Mouse (Mus musculus) adrenal gland, adult 8-10 months (tissue): ENCODE results near the gene Gas2l1. TPM values are rescaled to one million over a fixed set of nuclear protein-coding genes. Genes with fewer than 3 reads are reported as not detected.

Experiments
- microRNA-seq, 2 experiments: library from miRNA; unstranded; fragments of <30 nt; microRNA quantifications; one replicate each; pipeline ENCODE4 v1.2.0; 2022
- total RNA-seq, 4 experiments: library from RNA; stranded (reverse); gene quantifications; 2 replicates each; pipeline ENCODE4 v1.2.4; 2022

The Gas2l1 gene
- total RNA-seq, 4 experiments from 2014 or later: 39.6 to 61.2 (median 53.6) TPM

Small RNA genes within 50 kb of the gene (microRNA-seq; reads per million reads assigned to microRNA genes)
- 0 reads per million in 2 experiments for gene Gm47296

Other genes starting within 250 kb of the Gas2l1 start
- 100 to 1,000 TPM in 2 of 4 experiments, 10 to 100 TPM in 2; 82.7 to 196 (median 122) TPM for gene Nf2, start 215.8 kb downstream of the Gas2l1 start, total RNA-seq
- gene Nipsnap1, start 191.4 kb downstream of the Gas2l1 start, total RNA-seq: 10 to 100 TPM; 32.7 to 66.5 (median 46.1) TPM
- 10 to 100 TPM; 30.8 to 35.1 (median 33.8) TPM for gene Thoc5, start 170.0 kb downstream of the Gas2l1 start, total RNA-seq
- 1 to 10 TPM; 1.8 to 2.7 (median 2.3) TPM for gene Nefh, start 117.3 kb downstream of the Gas2l1 start, total RNA-seq
- 10 to 100 TPM; 67.4 to 83.9 (median 73.4) TPM for gene Ap1b1, start 78.5 kb downstream of the Gas2l1 start, total RNA-seq
- under 1 TPM; 0.42 to 0.95 (median 0.59) TPM for gene Rasl10a, start 7.2 kb downstream of the Gas2l1 start, total RNA-seq
- gene Rhbdd3, start 33.6 kb upstream of the Gas2l1 start, total RNA-seq: 10 to 100 TPM; 19.8 to 31.3 (median 24.4) TPM
- gene Ewsr1, start 33.9 kb upstream of the Gas2l1 start, total RNA-seq: 100 to 1,000 TPM; 207 to 451 (median 331) TPM
- gene Emid1, start 86.9 kb upstream of the Gas2l1 start, total RNA-seq: 1 to 10 TPM; 3.7 to 6.6 (median 3.9) TPM
- gene Kremen1, start 196.2 kb upstream of the Gas2l1 start, total RNA-seq: 10 to 100 TPM; 20.9 to 30.7 (median 26.3) TPM